In genomic region chr10:80261585-80261968, GRCm38 (mm10) we compare ENCODE assay signal across 8 mouse cellular contexts. TPM values are rescaled to one million over a fixed set of nuclear protein-coding genes. Genes with fewer than 3 reads are reported as not detected.
A peak's percentile ranks its signal among the peaks of the same experiment; 100 is the strongest.
DNase-seq lines count a peak whose midpoint lies in the region; ATAC-seq lines count a peak whose summit lies in the region.

No protein-coding gene starts in this region.

- H3K4me1 ChIP-seq in hindbrain, embryonic 14.5 days (replicated peaks; ENCODE audit: control insufficient read depth, insufficient read depth, low read length): peaks cover 29% of the 10 kb centered on the region

- H3K4me2 ChIP-seq in hindbrain, embryonic 14.5 days (replicated peaks): peak overlapping the region; percentile 86

- peak; percentile 95 for DNase-seq in ZHBTc4 (ENCODE audit: low read depth, low spot score)
- DNase-seq in cerebellum, postnatal 4 days (ENCODE audit: low spot score in 2 of 2): peak; percentile 65 to 90
- DNase-seq in frontal cortex, postnatal 36 days (ENCODE audit: low spot score in 2 of 2): peak; percentile 84 to 90
- peak; percentile 76 for DNase-seq in hindbrain, embryonic 14.5 days (ENCODE audit: low spot score)
- peak; percentile 69 to 70 for DNase-seq in layer of hippocampus, postnatal 25 days (ENCODE audit: extremely low spot score in 1 of 2, low spot score in 1 of 2)
- peak; percentile 99 for DNase-seq in lung, postnatal 14 days
- peak; percentile 96 for DNase-seq in retina, postnatal 1 day
- peak; percentile 97 to 99 for DNase-seq in urinary bladder, adult 18-20 months (ENCODE audit: low spot score in 2 of 2)

- peaks cover 27% of the 10 kb centered on the region for H3K36me3 ChIP-seq in hindbrain, embryonic 14.5 days (replicated peaks; ENCODE audit: control insufficient read depth, insufficient read depth)

- H3K27me3 ChIP-seq in hindbrain, embryonic 14.5 days (ENCODE audit: control insufficient read depth, insufficient read depth, low read length): no peaks in the 10 kb centered on the region

- H3K9ac ChIP-seq in hindbrain, embryonic 14.5 days: peak overlapping the region; percentile 61

- H3K27ac ChIP-seq in hindbrain, embryonic 14.5 days: peak overlapping the region; percentile 81

- H3K9me3 ChIP-seq in hindbrain, embryonic 14.5 days (ENCODE audit: control insufficient read depth, low read length): no peaks in the 10 kb centered on the region

- under 1% methylated on average over 14 of the region's 14 CpGs for WGBS in hindbrain, embryonic 14.5 days

- H3K4me3 ChIP-seq in hindbrain, embryonic 14.5 days (replicated peaks; ENCODE audit: low read length): peak overlapping the region; percentile 39

- peak; percentile 41 for ATAC-seq in hindbrain, embryonic 14.5 days (ENCODE audit: low FRiP score)

RNA-seq across cellular contexts. Expression of gene Dazap1, which starts 0.3 kb away (rescaled TPM):
- 35.2 and 36.3 TPM in 2 replicates for polyA plus RNA-seq in hindbrain, embryonic 14.5 days (2014; fragmentation: Nextera tagmentation; extraction: Ambion mirVana)
- 10 to 100 TPM; 76.8 to 91.2 TPM for total RNA-seq in layer of hippocampus, postnatal 25 days (2021)

RNA-seq across cellular contexts. Expression of gene Gamt, which starts 0.8 kb away (rescaled TPM):
- 17.3 and 24.3 TPM in 2 replicates for polyA plus RNA-seq in hindbrain, embryonic 14.5 days (2014; fragmentation: Nextera tagmentation; extraction: Ambion mirVana)
- total RNA-seq in layer of hippocampus, postnatal 25 days (2021): 10 to 100 TPM; 43.1 to 54.7 TPM

RNA-seq across cellular contexts. Expression of gene Ndufs7, which starts 12.7 kb away (rescaled TPM):
- polyA plus RNA-seq in hindbrain, embryonic 14.5 days (2014; fragmentation: Nextera tagmentation; extraction: Ambion mirVana): 303 and 341 TPM in 2 replicates
- 100 to 1,000 TPM; 196 to 223 TPM for total RNA-seq in layer of hippocampus, postnatal 25 days (2021)

RNA-seq across cellular contexts. Expression of gene Rps15, which starts 30.7 kb away (rescaled TPM):
- polyA plus RNA-seq in hindbrain, embryonic 14.5 days (2014; fragmentation: Nextera tagmentation; extraction: Ambion mirVana): 570 and 649 TPM in 2 replicates
- total RNA-seq in layer of hippocampus, postnatal 25 days (2021): 100 to 1,000 TPM; 790 to 900 TPM

RNA-seq across cellular contexts. Expression of gene Apc2, which starts 34.2 kb away (rescaled TPM):
- polyA plus RNA-seq in hindbrain, embryonic 14.5 days (2014; fragmentation: Nextera tagmentation; extraction: Ambion mirVana): 200 and 216 TPM in 2 replicates
- total RNA-seq in layer of hippocampus, postnatal 25 days (2021): 100 to 1,000 TPM; 101 to 115 TPM

Comparison
In these comparisons a context has a peak if more than half of its experiments do, and no peak if none do; other contexts are left out.
1. Peak in every context shown above with its lines: DNase-seq, ATAC-seq, H3K4me3 ChIP-seq and H3K27ac ChIP-seq.